ENCODE assay signal across 16 mouse cellular contexts in genomic region chr9:42296297-42296922, GRCm38 (mm10).
"Had no signal": no experiment of that assay in that cellular context is flagged by ENCODE, and none has a peak within 500 bp of the region (broad histone marks: within the 10 kb centered on the region; RNA-seq: fewer than 3 reads in every experiment).

No protein-coding gene starts in this region.

- H3K36me3 ChIP-seq: liver, embryonic 13.5 days; midbrain, embryonic 10.5 days had no signal

- H3K9ac ChIP-seq: liver, embryonic 13.5 days had no signal

- H3K27ac ChIP-seq: kidney, postnatal 0 days; left cerebral cortex, adult 2 months; liver, embryonic 13.5 days; midbrain, embryonic 10.5 days had no signal

- H3K4me1 ChIP-seq: liver, embryonic 13.5 days; megakaryocyte, embryonic 14.5 days had no signal

- H3K4me2 ChIP-seq: liver, embryonic 13.5 days had no signal

- H3K27me3 ChIP-seq: liver, embryonic 13.5 days had no signal

- DNase-seq: kidney, adult 2 months; kidney, postnatal 36 days; layer of hippocampus, postnatal 36 days; liver, embryonic 13.5 days; lung, adult 2 months; lung, postnatal 14 days; lung, postnatal 4 days; midbrain, embryonic 14.5 days; right cerebral cortex, adult 18-20 months; right cerebral cortex, postnatal 14 days; right cerebral cortex, postnatal 4 days; thymus, postnatal 25 days had no signal

- H3K9me3 ChIP-seq: liver, embryonic 13.5 days; megakaryocyte, embryonic 14.5 days; midbrain, embryonic 10.5 days had no signal

- H3K4me3 ChIP-seq: left cerebral cortex, adult 2 months; liver, embryonic 13.5 days; megakaryocyte, embryonic 14.5 days; midbrain, embryonic 10.5 days had no signal
